Mouse (Mus musculus) kidney, adult 2 months (tissue): ENCODE measurements around the gene Plaa.

Source experiments
- CTCF ChIP-seq: fragments of 200-500 bp; conservative IDR thresholded peaks from 2 replicates; pipeline ENCODE4 v1.5.1; 2011; ENCODE audit warnings: low read depth, mild to moderate bottlenecking, control low read depth, low read length, moderate library complexity, mixed read lengths; ENCODE audit not compliant: insufficient read depth, insufficient read length
- POLR2A ChIP-seq: fragments of 200-500 bp; IDR thresholded peaks from one replicate; pipeline ENCODE4 v1.6.1; 2011; ENCODE audit warnings: low read depth, low read length, control low read depth

- TF ChIP-seq POLR2A (peak; percentile 20), CTCF (no peak)
These were observed 46.6 kb downstream of the Plaa start, which contains the start of the genes Gm10306 and Caap1 for GRCm38 (mm10) chr4:94556265-94557054.
